Mouse (Mus musculus): ENCODE results near the gene Prss36. TPM values are rescaled to one million over a fixed set of nuclear protein-coding genes. Genes with fewer than 3 reads are reported as not detected.
A peak's percentile ranks its signal among the peaks of the same experiment; 100 is the strongest.

Prss36 gene
- polyA plus RNA-seq, 1 experiment: 4.3 TPM

GRCm38 (mm10) chr7:127921516-127921915 is 25.0 kb downstream of the Prss36 start:
- Histone ChIP-seq H3K4me1 (ENCODE audit: control insufficient read depth, insufficient read depth, low read length) (peaks cover 3% of the 10 kb centered on the region), H3K27ac (ENCODE audit: control insufficient read depth, insufficient read depth, low read depth, low read length, poor library complexity) (peak overlapping the region; percentile 96; the same call in 1 of the 2 replicates), H3K4me3 (replicated peaks; ENCODE audit: control insufficient read depth, low read depth, low read length) (no peak overlapping the region)
- TF ChIP-seq CTCF (IDR thresholded peaks at IDR 0.05; ENCODE audit: control insufficient read depth, insufficient read depth, low read length) (peak; percentile 47; the same call in 1 of the 2 replicates), POLR2A (IDR thresholded peaks at IDR 0.05; ENCODE audit: borderline replicate concordance, control insufficient read depth, low read depth, low read length) (no peak)
- WGBS: 45% methylated on average over 8 of the region's 8 CpGs

GRCm38 (mm10) chr7:127919290-127919689 is 27.2 kb downstream of the Prss36 start:
- 71% methylated on average over 7 of the region's 7 CpGs for WGBS
- Histone ChIP-seq H3K27ac (ENCODE audit: control insufficient read depth, insufficient read depth, low read depth, low read length, poor library complexity) (no peak overlapping the region), H3K4me3 (replicated peaks; ENCODE audit: control insufficient read depth, low read depth, low read length) (no peak overlapping the region), H3K4me1 (ENCODE audit: control insufficient read depth, insufficient read depth, low read length) (peaks cover 3% of the 10 kb centered on the region)
- TF ChIP-seq CTCF (IDR thresholded peaks at IDR 0.05; ENCODE audit: control insufficient read depth, insufficient read depth, low read length): no peak

GRCm38 (mm10) chr7:127918203-127918602 is 28.3 kb downstream of the Prss36 start:
- TF ChIP-seq POLR2A (IDR thresholded peaks at IDR 0.05; ENCODE audit: borderline replicate concordance, control insufficient read depth, low read depth, low read length) (no peak), CTCF (IDR thresholded peaks at IDR 0.05; ENCODE audit: control insufficient read depth, insufficient read depth, low read length) (peak; percentile 59)
- H3K4me1 ChIP-seq (ENCODE audit: control insufficient read depth, insufficient read depth, low read length): peaks cover 3% of the 10 kb centered on the region
- no peak overlapping the region for H3K27ac ChIP-seq (ENCODE audit: control insufficient read depth, insufficient read depth, low read depth, low read length, poor library complexity)
- no peak overlapping the region for H3K4me3 ChIP-seq (replicated peaks; ENCODE audit: control insufficient read depth, low read depth, low read length)
- 33% methylated on average over 3 of the region's 3 CpGs for WGBS

GRCm38 (mm10) chr7:127915293-127915692 is 31.2 kb downstream of the Prss36 start:
- WGBS: 79% methylated on average over 12 of the region's 12 CpGs
- no peak overlapping the region for H3K4me3 ChIP-seq (replicated peaks; ENCODE audit: control insufficient read depth, low read depth, low read length)
- H3K27ac ChIP-seq (ENCODE audit: control insufficient read depth, insufficient read depth, low read depth, low read length, poor library complexity): no peak overlapping the region
- no peaks in the 10 kb centered on the region for H3K4me1 ChIP-seq (ENCODE audit: control insufficient read depth, insufficient read depth, low read length)
- TF ChIP-seq CTCF (IDR thresholded peaks at IDR 0.05; ENCODE audit: control insufficient read depth, insufficient read depth, low read length) (no peak), POLR2A (IDR thresholded peaks at IDR 0.05; ENCODE audit: borderline replicate concordance, control insufficient read depth, low read depth, low read length) (no peak)

- H3K4me1 ChIP-seq (ENCODE audit: control insufficient read depth, insufficient read depth, low read length): no peaks in the 10 kb centered on the region
- peak overlapping the region; percentile 83 for H3K4me3 ChIP-seq (replicated peaks; ENCODE audit: control insufficient read depth, low read depth, low read length)
- H3K27ac ChIP-seq (ENCODE audit: control insufficient read depth, insufficient read depth, low read depth, low read length, poor library complexity): no peak overlapping the region
- no peak for TF ChIP-seq POLR2A (IDR thresholded peaks at IDR 0.05; ENCODE audit: borderline replicate concordance, control insufficient read depth, low read depth, low read length)
- no peak for TF ChIP-seq CTCF (IDR thresholded peaks at IDR 0.05; ENCODE audit: control insufficient read depth, insufficient read depth, low read length)
- 3% methylated on average over 4 of the region's 4 CpGs for WGBS
These were observed 33.6 kb downstream of the Prss36 start for GRCm38 (mm10) chr7:127912938-127913337.

GRCm38 (mm10) chr7:127912190-127912871 is 34.2 kb downstream of the Prss36 start, which contains the start of gene Kat8:
TSS of gene Kat8 (plus strand) at chr7:127912516.
- peak; percentile 70; the same call in 1 of the 2 replicates for TF ChIP-seq POLR2A (IDR thresholded peaks at IDR 0.05; ENCODE audit: borderline replicate concordance, control insufficient read depth, low read depth, low read length)
- no peak for TF ChIP-seq CTCF (IDR thresholded peaks at IDR 0.05; ENCODE audit: control insufficient read depth, insufficient read depth, low read length)
- H3K4me1 ChIP-seq (ENCODE audit: control insufficient read depth, insufficient read depth, low read length): no peaks in the 10 kb centered on the region
- H3K27ac ChIP-seq (ENCODE audit: control insufficient read depth, insufficient read depth, low read depth, low read length, poor library complexity): peak within 1 kb of the TSS; percentile 66
- peak within 1 kb of the TSS; percentile 83 for H3K4me3 ChIP-seq (replicated peaks; ENCODE audit: control insufficient read depth, low read depth, low read length)
- WGBS: 2% methylated on average over 40 of the region's 40 CpGs

- 81% methylated on average over 4 of the region's 4 CpGs for WGBS
- Histone ChIP-seq H3K4me1 (ENCODE audit: control insufficient read depth, insufficient read depth, low read length) (peaks cover 2% of the 10 kb centered on the region; the same call in 1 of the 2 replicates), H3K4me3 (replicated peaks; ENCODE audit: control insufficient read depth, low read depth, low read length) (no peak overlapping the region), H3K27ac (ENCODE audit: control insufficient read depth, insufficient read depth, low read depth, low read length, poor library complexity) (no peak overlapping the region)
- TF ChIP-seq CTCF (IDR thresholded peaks at IDR 0.05; ENCODE audit: control insufficient read depth, insufficient read depth, low read length) (no peak), POLR2A (IDR thresholded peaks at IDR 0.05; ENCODE audit: borderline replicate concordance, control insufficient read depth, low read depth, low read length) (no peak)
These were observed 37.9 kb downstream of the Prss36 start for GRCm38 (mm10) chr7:127908656-127909055.

- H3K4me1 ChIP-seq (ENCODE audit: control insufficient read depth, insufficient read depth, low read length): peaks cover 2% of the 10 kb centered on the region; the same call in 1 of the 2 replicates
- no peak for TF ChIP-seq POLR2A (IDR thresholded peaks at IDR 0.05; ENCODE audit: borderline replicate concordance, control insufficient read depth, low read depth, low read length)
- TF ChIP-seq CTCF (IDR thresholded peaks at IDR 0.05; ENCODE audit: control insufficient read depth, insufficient read depth, low read length): no peak
- 92% methylated on average over 12 of the region's 12 CpGs for WGBS
- H3K4me3 ChIP-seq (replicated peaks; ENCODE audit: control insufficient read depth, low read depth, low read length): no peak overlapping the region
- no peak overlapping the region for H3K27ac ChIP-seq (ENCODE audit: control insufficient read depth, insufficient read depth, low read depth, low read length, poor library complexity)
These were observed 38.6 kb downstream of the Prss36 start for GRCm38 (mm10) chr7:127907939-127908338.
